Mouse (Mus musculus) neural tube, embryonic 15.5 days (tissue): ENCODE measurements around the gene Zbtb7b. TPM values are rescaled to one million over a fixed set of nuclear protein-coding genes. Genes with fewer than 3 reads are reported as not detected.

Source experiments
- ATAC-seq: fragments of 200-750 bp; cut with Nextera tagmentation; 2 replicates; pipeline ENCODE4 v1.8.0; 2017; ENCODE audit warnings: mild to moderate bottlenecking, moderate TSS enrichment, moderate library complexity; ENCODE audit not compliant: low FRiP score
- H3K27ac ChIP-seq: fragments of 300-500 bp; sonication (generic); replicated peaks from 2 replicates; pipeline ENCODE4 v1.5.1; 2015; ENCODE audit warnings: mild to moderate bottlenecking, inconsistent platforms
- H3K27me3 ChIP-seq: fragments of 300-500 bp; sonication (generic); replicated peaks from 2 replicates; pipeline ENCODE4 v1.6.1; 2015; ENCODE audit warnings: inconsistent platforms
- H3K36me3 ChIP-seq: fragments of 300-500 bp; sonication (generic); 2 replicates; pipeline ENCODE4 v1.6.1; 2015; ENCODE audit warnings: inconsistent platforms
- H3K4me1 ChIP-seq: fragments of 300-500 bp; sonication (generic); 2 replicates; pipeline ENCODE4 v1.6.1; 2015; ENCODE audit warnings: inconsistent platforms
- H3K4me2 ChIP-seq: fragments of 300-500 bp; sonication (generic); 2 replicates; pipeline ENCODE4 v1.6.1; 2015; ENCODE audit warnings: inconsistent platforms, mild to moderate bottlenecking, moderate library complexity
- H3K4me3 ChIP-seq: fragments of 300-500 bp; sonication (generic); replicated peaks from 2 replicates; pipeline ENCODE4 v1.5.1; 2015; ENCODE audit warnings: mild to moderate bottlenecking, inconsistent platforms
- H3K9ac ChIP-seq: fragments of 300-500 bp; sonication (generic); replicated peaks from 2 replicates; pipeline ENCODE4 v1.6.1; 2015; ENCODE audit warnings: mild to moderate bottlenecking, inconsistent platforms
- H3K9me3 ChIP-seq: fragments of 300-500 bp; sonication (generic); replicated peaks from 2 replicates; pipeline ENCODE4 v1.6.1; 2016; ENCODE audit warnings: inconsistent platforms
- WGBS: fragments of 180-500 bp; shearing (Covaris S2); methylation state at CpG from one replicate; pipeline ENCODE4 v1.1.7; 2015; ENCODE audit warnings: mixed read lengths; 5-methylcytosine and 5-hydroxymethylcytosine counted together
- polyA plus RNA-seq: library from polyadenylated mRNA; unstranded; fragments of >200 nt; fragmentation: Nextera tagmentation; extraction: Ambion mirVana; gene quantifications from 2 replicates; pipeline ENCODE4 v1.2.1, GENCODE M21; 2015

Gene Zbtb7b
- polyA plus RNA-seq, 1 experiment from 2014 or later: 0.73 TPM

DNA sequence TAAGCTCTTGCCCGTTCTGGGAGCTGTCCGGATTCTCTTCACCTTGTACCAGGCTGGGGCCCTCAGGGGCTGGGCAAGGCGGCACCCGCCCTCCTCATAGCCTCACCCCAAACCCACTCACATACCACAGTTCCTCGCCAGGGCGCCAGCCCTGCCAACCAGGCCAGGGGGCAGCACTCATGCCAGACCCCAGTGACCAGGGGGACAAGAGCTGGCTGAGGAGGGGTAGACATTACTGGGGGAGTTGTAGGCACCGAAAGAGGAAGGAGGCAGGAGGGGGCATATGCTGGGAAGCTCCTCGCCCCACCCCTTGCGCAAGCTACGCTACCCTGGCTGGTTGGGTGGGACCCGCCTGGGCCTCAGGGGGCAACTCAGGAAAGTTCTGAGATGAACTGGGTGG is 6.9 kb downstream of the Zbtb7b start:
- no peak for ATAC-seq
- Histone ChIP-seq H3K36me3 (no peaks in the 10 kb centered on the region), H3K4me2 (no peak overlapping the region), H3K4me1 (peaks cover 31% of the 10 kb centered on the region), H3K9me3 (no peaks in the 10 kb centered on the region), H3K4me3 (no peak overlapping the region), H3K27me3 (peaks cover 1% of the 10 kb centered on the region; the same call in 1 of the 2 replicates), H3K9ac (no peak overlapping the region), H3K27ac (no peak overlapping the region; the same call in 1 of the 2 replicates)
- 80% methylated on average over 11 of the region's 11 CpGs for WGBS

DNA sequence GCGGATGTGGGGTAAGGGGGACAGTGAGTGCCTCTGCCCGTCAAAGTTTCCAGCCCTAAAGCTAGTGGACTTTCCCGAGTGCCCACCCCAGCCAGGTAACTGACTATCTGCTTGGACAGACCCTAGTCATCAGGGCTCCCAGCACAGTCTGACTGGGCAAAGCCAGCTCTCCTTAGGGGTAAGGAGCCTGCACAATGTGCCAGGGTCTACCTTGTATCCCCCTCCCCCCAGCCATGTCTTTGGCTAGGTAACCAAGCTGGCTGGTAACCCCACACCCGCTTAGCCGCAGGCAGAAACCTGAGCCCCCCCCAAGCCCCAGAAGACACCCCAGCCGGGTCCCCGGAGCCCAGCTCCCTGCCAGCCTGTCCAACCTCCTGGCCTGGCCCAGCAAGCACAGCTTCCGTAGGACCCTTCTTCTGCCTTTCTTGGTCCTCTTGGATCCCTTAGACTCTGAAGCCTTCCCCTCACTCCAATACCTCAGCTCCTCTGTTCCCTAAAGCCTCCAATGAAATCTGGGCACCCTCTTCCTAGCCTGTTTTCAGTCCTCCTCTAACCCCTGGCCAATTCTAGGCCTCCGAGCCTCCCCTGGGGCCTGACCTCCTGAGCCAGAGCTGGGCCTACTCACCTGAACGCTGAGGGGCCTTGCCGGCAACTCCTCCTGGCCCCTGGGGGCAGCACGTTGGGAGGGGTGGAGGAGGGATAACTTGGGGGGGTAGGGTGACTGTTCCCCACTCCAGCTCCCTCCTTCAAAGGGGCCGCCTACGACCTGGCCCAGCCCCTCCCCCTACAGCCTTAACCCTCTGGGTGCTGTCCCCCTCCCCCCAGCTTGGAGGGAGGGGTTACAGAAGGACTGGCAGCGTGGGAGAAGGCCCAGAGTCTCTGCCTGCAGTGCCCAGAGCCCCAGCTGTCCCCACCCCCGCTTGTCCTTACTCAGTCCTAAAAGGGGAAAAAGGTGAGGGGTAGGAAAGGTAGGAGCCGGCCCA is 7.8 kb downstream of the Zbtb7b start:
- Histone ChIP-seq H3K4me3 (no peak overlapping the region), H3K9ac (no peak overlapping the region)
- 58% methylated on average over 17 of the region's 17 CpGs for WGBS

DNA sequence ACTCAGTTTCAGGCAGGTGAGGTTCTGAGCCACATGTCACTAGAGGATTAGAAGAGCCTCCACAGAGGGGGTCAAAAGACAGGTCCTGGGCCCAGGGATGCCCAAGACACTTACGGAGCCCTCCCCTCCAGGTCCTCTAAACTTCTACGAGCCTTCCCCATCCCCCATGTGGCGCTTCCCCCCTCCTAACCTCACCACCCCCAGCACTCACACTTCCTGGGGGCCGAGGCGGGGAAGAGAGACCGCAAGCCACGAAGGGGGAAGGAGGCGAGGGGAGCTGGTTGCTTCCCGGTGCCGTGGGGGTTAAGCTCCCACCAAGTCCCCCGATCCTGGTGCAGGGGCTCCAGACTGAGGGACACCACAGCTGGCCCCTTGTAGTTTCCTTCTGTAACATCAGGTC is 9.1 kb downstream of the Zbtb7b start:
- Histone ChIP-seq H3K9ac (no peak overlapping the region), H3K4me1 (peaks cover 10% of the 10 kb centered on the region), H3K9me3 (no peaks in the 10 kb centered on the region), H3K4me2 (no peak overlapping the region), H3K27ac (no peak overlapping the region), H3K4me3 (no peak overlapping the region), H3K36me3 (no peaks in the 10 kb centered on the region), H3K27me3 (no peaks in the 10 kb centered on the region)
- WGBS: 56% methylated on average over 11 of the region's 11 CpGs
- ATAC-seq: no peak

More for the DNA sequence above, 7.8 kb downstream of the Zbtb7b start:
- Histone ChIP-seq H3K27me3 (no peaks in the 10 kb centered on the region), H3K4me2 (no peak overlapping the region), H3K27ac (no peak overlapping the region), H3K9me3 (no peaks in the 10 kb centered on the region), H3K36me3 (no peaks in the 10 kb centered on the region), H3K4me1 (peaks cover 22% of the 10 kb centered on the region)
- no peak for ATAC-seq

DNA sequence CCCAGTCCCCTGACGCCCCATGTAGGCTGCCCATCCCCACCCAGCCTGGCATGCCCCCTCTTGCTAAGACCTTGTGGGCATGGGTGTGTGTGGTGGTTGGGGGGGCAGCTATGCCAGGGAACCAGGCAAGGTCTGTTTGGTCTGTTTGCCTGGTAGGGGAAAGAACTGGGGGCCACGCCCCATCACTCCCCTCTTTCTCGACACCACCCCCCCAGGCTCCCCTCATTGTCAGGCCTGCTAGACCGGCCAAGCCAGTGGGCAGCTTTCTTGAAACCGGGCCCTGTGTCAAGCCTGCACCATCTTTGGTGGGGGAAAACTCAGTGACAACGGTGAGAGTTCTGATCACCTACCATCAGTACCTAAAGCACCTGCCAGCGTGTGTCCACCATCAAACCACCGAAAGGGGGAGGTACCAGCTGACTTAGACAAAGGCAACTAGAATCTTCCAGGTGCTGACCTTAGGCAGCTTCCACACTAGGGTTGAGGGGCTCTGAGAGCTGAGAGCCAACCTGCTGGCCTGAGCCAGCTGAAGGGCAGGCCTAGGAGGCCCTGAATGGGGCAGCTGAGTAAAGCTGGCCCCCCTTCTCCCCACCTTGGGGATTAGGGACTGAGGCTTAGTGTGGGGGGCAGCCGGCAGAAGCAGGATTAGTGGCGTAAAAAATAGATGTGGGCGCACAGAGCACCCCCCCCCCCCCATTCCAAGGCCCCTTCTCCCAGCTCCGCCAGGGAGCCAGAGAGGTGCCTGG is 10.1 kb downstream of the Zbtb7b start:
- Histone ChIP-seq H3K9ac (no peak overlapping the region), H3K4me3 (no peak overlapping the region), H3K4me2 (no peak overlapping the region), H3K36me3 (no peaks in the 10 kb centered on the region), H3K4me1 (peaks cover 6% of the 10 kb centered on the region; the same call in 1 of the 2 replicates), H3K9me3 (no peaks in the 10 kb centered on the region), H3K27ac (no peak overlapping the region), H3K27me3 (no peaks in the 10 kb centered on the region)
- no peak for ATAC-seq
- WGBS: 81% methylated on average over 12 of the region's 12 CpGs

DNA sequence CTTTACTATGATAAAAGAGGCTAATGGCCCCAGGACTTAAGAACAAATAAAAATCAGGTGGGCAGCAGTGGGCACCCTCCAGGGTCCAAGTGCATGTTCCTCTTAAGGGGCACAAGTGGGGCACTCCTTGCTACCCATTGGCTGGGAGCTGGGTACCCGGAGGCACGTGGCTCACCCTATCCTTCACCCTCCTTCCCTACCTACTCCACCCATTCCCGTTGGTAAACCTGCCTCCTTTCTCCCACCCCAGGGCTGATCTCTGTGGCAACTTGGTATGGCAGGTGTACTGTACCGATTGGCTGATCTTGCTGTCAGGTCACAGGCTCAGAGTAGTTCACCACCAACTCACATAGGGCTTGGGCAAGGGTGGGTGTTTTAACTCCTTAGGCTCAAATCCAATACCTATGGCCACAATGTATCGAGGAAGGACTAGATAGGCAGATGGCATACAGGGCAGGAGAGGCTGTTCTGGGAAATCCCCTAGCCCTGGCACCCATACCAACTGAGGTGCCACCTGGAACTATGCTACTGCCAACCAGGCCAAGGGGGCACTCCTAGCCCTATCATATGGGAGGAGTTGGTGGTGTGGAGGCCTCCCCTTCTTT is 10.8 kb downstream of the Zbtb7b start:
- peaks cover 10% of the 10 kb centered on the region for H3K4me1 ChIP-seq
- ATAC-seq: no peak

DNA sequence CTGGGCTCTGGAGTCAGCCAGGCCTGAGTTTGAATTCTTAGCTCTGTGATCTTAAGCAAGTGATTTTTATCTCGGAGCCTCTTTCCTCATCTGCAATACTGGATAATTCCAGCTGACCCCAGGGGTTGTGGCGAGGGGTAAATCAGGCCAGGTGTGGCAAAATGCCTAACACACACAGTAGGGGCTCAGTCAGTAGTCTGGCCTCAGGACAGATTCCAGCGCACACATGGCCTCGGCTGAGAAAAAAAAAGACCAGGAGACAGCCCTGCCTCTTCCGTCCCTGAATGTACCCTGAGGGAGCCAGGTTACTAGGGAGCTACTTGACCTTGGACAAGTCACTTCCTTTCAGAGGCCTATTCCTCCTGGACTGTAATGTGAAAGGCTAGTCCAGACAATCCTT is 11.6 kb downstream of the Zbtb7b start:
- ATAC-seq: no peak
- H3K9ac ChIP-seq: no peak overlapping the region
- H3K27ac ChIP-seq: no peak overlapping the region
- H3K27me3 ChIP-seq: no peaks in the 10 kb centered on the region
- H3K4me3 ChIP-seq: no peak overlapping the region
- 91% methylated on average over 5 of the region's 5 CpGs for WGBS
- no peaks in the 10 kb centered on the region for H3K36me3 ChIP-seq
- no peaks in the 10 kb centered on the region for H3K9me3 ChIP-seq
- H3K4me2 ChIP-seq: no peak overlapping the region
- peaks cover 17% of the 10 kb centered on the region for H3K4me1 ChIP-seq

More for the DNA sequence above, 10.8 kb downstream of the Zbtb7b start:
- Histone ChIP-seq H3K4me3 (no peak overlapping the region), H3K27me3 (no peaks in the 10 kb centered on the region), H3K9ac (no peak overlapping the region), H3K36me3 (no peaks in the 10 kb centered on the region), H3K27ac (no peak overlapping the region), H3K4me2 (no peak overlapping the region), H3K9me3 (no peaks in the 10 kb centered on the region)
- 83% methylated on average over 5 of the region's 5 CpGs for WGBS

DNA sequence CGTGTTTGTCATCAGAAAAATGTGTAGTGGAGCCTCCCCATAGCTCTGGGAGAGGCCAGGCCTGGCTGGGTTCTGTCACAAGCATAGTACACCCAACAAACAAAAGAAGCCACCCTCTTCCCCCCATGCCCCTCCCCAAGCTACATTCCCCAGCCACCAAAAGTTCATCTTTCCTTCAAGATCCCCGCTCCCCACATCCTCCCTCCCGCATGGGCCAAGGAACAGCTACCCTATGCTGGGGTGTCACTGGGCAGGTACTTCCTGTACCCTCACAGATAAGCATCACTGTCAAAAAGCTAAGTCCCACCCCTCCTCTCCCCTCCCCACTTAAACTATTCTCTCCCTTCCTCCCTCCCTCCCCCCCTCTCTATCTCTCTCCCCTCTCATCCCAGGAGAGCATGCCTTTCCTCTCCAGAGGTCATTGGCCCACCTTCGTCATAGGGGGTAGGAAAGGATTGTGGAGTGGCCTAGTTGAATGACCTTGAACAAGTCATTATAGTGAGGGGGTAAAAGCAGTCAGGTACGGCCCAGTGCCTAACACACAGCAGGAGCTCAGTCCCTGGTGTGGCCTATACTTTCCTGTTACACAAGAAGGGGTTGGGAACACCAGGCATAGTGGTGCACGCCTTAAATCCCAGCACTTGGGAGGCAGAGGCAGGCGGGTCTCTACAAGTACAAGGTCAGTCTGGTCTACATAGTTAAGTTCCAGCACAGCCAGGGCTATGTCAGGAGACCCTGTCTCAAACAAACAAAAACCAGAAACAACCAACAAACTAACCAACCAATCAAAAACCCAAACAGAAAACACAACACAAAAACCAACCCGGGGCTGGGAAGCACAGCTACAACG is 12.3 kb downstream of the Zbtb7b start:
- H3K4me3 ChIP-seq: no peak overlapping the region
- no peak for ATAC-seq
- WGBS: 88% methylated on average over 9 of the region's 9 CpGs
- no peak overlapping the region for H3K27ac ChIP-seq
- H3K27me3 ChIP-seq: no peaks in the 10 kb centered on the region
- H3K9me3 ChIP-seq: no peaks in the 10 kb centered on the region
- H3K9ac ChIP-seq: no peak overlapping the region
- peaks cover 14% of the 10 kb centered on the region for H3K4me1 ChIP-seq
- no peaks in the 10 kb centered on the region for H3K36me3 ChIP-seq
- H3K4me2 ChIP-seq: no peak overlapping the region

DNA sequence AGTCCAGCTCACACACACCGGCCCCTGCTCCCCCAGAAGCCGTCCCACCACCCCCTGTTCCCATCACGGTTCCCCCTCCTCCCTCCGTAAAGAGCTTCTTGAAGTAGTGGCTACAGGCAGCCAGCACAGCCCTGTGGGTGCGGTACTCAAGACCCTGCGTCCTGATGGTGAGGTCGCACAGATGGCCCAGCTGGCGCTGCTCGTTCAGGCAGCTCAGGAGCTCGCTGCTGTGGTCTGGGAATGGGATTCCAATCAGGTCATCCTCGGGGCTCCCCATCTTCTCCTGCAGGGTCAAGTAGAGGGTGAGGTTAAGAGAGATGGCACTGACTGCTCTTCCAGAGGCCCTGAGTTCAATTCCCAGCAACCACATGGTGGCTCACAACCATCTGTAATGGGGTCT is 13.3 kb downstream of the Zbtb7b start:
- Histone ChIP-seq H3K36me3 (no peaks in the 10 kb centered on the region), H3K4me1 (peaks cover 13% of the 10 kb centered on the region), H3K9me3 (no peaks in the 10 kb centered on the region), H3K27ac (no peak overlapping the region), H3K4me3 (no peak overlapping the region), H3K4me2 (no peak overlapping the region), H3K9ac (no peak overlapping the region), H3K27me3 (no peaks in the 10 kb centered on the region)
- 81% methylated on average over 11 of the region's 11 CpGs for WGBS
- no peak for ATAC-seq

DNA sequence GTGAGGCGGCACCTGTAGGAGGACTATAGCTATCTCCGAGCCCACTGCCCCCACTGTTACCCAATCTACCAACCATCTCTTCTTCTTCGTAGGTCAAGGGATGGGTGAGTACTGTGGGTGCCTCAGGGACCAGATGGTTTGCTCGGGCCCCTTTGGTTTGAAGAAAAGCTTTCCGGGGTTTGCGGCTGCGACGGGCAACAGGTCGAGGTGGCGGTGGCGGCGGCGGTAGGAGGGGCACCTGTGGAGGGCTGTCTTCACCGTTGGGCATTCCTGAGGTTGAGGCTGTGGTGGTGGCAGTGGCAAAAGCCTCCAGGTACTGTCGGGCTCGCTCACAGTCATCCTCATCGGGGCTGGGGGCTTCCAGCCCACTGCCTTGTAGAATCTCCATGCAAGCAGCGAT is 13.9 kb downstream of the Zbtb7b start:
- Histone ChIP-seq H3K27ac (no peak overlapping the region), H3K9me3 (no peaks in the 10 kb centered on the region), H3K9ac (no peak overlapping the region), H3K4me1 (peaks cover 13% of the 10 kb centered on the region), H3K4me2 (no peak overlapping the region), H3K36me3 (no peaks in the 10 kb centered on the region), H3K27me3 (no peaks in the 10 kb centered on the region), H3K4me3 (no peak overlapping the region)
- no peak for ATAC-seq
- 95% methylated on average over 18 of the region's 18 CpGs for WGBS

DNA sequence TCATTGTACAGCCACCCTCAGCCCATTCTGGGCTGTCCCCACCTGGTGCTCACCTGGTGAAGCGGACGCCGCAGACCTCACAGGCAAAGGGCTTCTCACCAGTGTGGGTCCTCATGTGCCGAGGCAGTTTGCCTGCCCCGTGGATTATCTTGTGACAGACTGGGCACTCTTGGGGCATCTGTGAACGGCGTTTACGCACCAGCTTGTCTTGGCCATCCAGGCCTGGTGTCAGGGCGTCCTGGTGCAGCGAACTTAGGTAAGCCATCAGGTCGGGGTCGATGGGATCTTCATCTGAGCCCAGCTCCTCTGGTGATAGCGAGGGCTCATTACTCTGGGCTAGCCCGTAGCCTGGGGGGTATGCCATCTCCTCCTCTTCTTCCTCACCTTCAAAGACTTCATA is 14.3 kb downstream of the Zbtb7b start:
- no peak for ATAC-seq
- no peak overlapping the region for H3K27ac ChIP-seq
- no peaks in the 10 kb centered on the region for H3K27me3 ChIP-seq
- H3K4me1 ChIP-seq: peaks cover 13% of the 10 kb centered on the region
- 94% methylated on average over 14 of the region's 14 CpGs for WGBS
- H3K9ac ChIP-seq: no peak overlapping the region
- no peaks in the 10 kb centered on the region for H3K36me3 ChIP-seq
- H3K9me3 ChIP-seq: no peaks in the 10 kb centered on the region
- no peak overlapping the region for H3K4me3 ChIP-seq
- no peak overlapping the region for H3K4me2 ChIP-seq
